Mouse (Mus musculus) hindlimb bud, embryonic 11.5 days (tissue): ENCODE results near the gene Afdn.
"Not testable (repeated sequence)": the region's sequence is repeated elsewhere in the genome, so short reads cannot be mapped to it uniquely, and the experiment has no call there.

Source experiments
- DNase-seq: peaks from one replicate; pipeline ENCODE4 v3.0.0-alpha.2; 2012; ENCODE audit warnings: low read depth, low spot score; ENCODE audit errors: extremely low spot score

Afdn gene

DNA sequence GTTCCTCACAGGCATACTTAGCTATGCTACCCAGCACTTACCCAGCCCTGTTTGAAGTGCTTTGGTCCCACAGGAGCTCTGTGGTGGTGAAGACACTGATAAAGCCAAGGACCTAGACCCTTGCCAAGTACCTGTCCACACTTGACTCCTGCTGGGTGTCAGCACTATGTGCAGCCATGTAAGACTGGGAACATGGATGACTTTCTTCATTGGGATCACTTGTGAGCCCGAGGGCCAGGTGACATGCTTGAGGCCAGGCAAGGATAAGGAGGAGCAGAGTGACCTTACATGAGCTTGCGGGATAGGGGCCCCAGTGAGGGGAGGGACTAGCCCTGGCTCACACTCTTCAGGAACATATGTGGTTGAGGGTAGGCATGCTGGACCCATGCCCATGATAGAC, 178.9 kb downstream of the Afdn start:
- not testable (repeated sequence) for DNase-seq

- no peak for DNase-seq
Measured at GRCm38 (mm10) chr17:13940487-13940886, 180.1 kb downstream of the Afdn start.

DNA sequence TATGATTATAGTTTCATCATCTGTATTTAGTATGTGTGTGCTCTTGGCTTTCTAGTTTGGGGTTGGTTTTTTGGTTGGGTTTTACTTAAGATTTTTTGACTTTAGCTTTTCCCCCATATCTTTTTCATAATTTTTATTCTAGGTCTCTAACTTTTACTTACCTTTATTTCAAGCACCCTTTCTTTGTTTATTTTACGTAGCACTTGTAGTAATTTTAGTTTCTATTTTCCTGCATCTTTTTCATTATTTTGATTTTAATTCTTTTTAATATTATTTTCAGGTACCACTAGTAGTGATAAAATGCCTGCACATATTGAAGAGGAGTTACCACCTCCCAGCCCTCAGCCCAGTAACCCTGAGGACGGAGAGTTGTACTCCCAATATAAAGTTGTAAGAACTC, 187.7 kb downstream of the Afdn start, which contains the start of gene Gm7168:
Gm7168 (plus strand) TSS at position 301 of the 400 bp plus-strand sequence.
- not testable (repeated sequence) for DNase-seq

GRCm38 (mm10) chr17:13951570-13951969, 191.2 kb downstream of the Afdn start:
- not testable (repeated sequence) for DNase-seq
